Mouse (Mus musculus): Measurements from ENCODE around the gene Amotl2. TPM values are rescaled to one million over a fixed set of nuclear protein-coding genes. Genes with fewer than 3 reads are reported as not detected.

The Amotl2 gene
- polyA plus RNA-seq, 1 experiment = 24.4 TPM

DNA sequence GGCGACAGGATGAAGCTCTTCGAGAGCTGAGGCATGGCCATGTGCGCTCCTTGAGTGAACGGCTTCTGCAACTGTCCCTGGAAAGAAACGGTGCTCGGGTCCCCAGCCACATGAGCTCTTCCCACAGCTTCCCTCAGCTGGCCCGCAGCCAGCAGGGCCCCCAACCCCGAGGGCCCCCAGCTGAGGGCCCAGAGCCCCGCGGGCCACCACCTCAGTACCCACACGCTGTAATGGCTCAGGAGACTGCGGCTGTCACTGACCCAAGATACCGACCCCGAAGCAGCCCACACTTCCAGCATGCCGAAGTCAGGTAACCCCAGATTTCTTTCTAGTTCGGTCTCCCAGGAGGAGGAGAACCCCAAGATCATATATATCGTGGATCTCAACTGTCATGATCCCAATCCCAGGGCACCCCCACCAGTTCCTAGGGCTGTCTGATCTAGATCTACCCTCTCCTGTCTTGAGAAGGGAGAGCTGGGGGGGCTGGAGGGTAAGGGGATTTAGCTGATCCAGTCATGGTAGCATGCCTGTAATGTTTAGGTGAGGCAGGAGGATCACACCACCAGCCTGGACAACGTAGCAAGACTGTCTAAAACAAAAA, 4.2 kb downstream of the Amotl2 start:
- no peak for DNase-seq
- 53% methylated on average over 18 of the region's 18 CpGs for WGBS
- no peaks in the 10 kb centered on the region for H3K27me3 ChIP-seq (ENCODE audit: control insufficient read depth, insufficient read depth, low read length)
- H3K4me3 ChIP-seq (replicated peaks; ENCODE audit: insufficient read depth, low read depth, low read length) = no peak overlapping the region
- TF ChIP-seq POLR2A (IDR thresholded peaks at IDR 0.05; ENCODE audit: borderline replicate concordance, insufficient read depth, low read length) (no peak), CTCF (IDR thresholded peaks at IDR 0.05; ENCODE audit: borderline replicate concordance, insufficient read depth, low read depth, low read length) (no peak)
- H3K27ac ChIP-seq (ENCODE audit: insufficient read depth, low read length) = no peak overlapping the region; the same call in 1 of the 2 replicates
- peaks cover 23% of the 10 kb centered on the region for H3K4me1 ChIP-seq (ENCODE audit: control insufficient read depth, insufficient read depth, low read length)

DNA sequence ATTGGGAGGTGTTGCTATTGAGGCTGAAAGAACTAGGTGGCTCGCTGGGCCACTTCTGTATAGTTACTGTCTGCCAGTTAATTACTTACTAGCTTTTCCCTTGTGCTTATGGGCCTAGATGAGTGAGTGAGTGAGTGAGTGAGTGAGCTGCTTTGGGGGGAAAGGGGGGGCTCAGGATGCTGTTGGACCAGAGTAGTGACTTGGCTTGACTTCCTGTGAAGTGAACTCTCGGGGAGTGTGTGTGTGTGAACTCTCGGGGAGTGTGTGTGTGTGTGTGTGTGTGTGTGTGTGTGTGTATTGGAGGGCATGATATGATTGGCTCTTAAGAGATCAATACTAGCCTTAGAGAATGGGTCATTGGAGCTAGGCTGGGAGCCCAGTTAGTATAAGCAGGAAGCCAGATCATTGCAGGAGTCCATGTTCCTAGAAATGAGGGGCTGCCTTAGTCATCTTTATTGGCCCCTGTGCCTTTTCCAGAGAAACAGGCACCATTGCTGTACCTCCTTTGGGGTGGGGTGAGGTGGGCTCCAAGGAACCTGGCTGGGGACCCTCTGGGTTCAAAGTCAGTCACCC, 5.0 kb downstream of the Amotl2 start:
- no peak overlapping the region for H3K27ac ChIP-seq (ENCODE audit: insufficient read depth, low read length)
- H3K4me3 ChIP-seq (replicated peaks; ENCODE audit: insufficient read depth, low read depth, low read length) = no peak overlapping the region
- WGBS = 65% methylated on average over 3 of the region's 3 CpGs
- H3K4me1 ChIP-seq (ENCODE audit: control insufficient read depth, insufficient read depth, low read length) = peaks cover 29% of the 10 kb centered on the region
- no peaks in the 10 kb centered on the region for H3K27me3 ChIP-seq (ENCODE audit: control insufficient read depth, insufficient read depth, low read length)
- TF ChIP-seq POLR2A (IDR thresholded peaks at IDR 0.05; ENCODE audit: borderline replicate concordance, insufficient read depth, low read length) (no peak), CTCF (IDR thresholded peaks at IDR 0.05; ENCODE audit: borderline replicate concordance, insufficient read depth, low read depth, low read length) (no peak)
- no peak for DNase-seq

DNA sequence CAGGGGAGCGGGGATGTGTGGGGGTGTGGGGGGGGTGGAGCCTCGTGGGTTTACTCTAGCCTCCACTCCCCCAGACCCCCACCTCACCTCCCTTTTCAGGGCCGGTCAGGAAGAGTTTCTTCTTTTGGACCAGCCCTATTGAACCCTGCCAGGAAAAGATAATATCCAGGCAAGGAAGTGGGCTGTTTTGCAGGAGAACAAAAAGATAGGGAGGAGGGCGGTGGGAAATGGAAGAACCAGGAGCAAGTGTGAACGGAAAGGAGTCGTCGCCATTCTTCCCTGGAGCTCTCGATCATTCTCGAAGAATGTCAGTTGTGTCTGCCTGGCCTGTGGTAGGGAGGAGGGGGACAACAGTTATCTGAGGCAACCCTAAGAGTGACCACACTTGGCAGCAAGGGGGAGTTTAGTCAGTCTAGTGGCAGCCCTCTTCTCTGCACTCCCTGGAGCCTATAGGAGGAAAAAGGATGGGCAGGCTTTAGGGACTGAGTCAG, 5.6 kb downstream of the Amotl2 start:
- no peaks in the 10 kb centered on the region for H3K27me3 ChIP-seq (ENCODE audit: control insufficient read depth, insufficient read depth, low read length)
- no peak overlapping the region for H3K4me3 ChIP-seq (replicated peaks; ENCODE audit: insufficient read depth, low read depth, low read length)
- TF ChIP-seq CTCF (IDR thresholded peaks at IDR 0.05; ENCODE audit: borderline replicate concordance, insufficient read depth, low read depth, low read length) (no peak), POLR2A (IDR thresholded peaks at IDR 0.05; ENCODE audit: borderline replicate concordance, insufficient read depth, low read length) (no peak)
- WGBS = 72% methylated on average over 9 of the region's 9 CpGs
- H3K27ac ChIP-seq (ENCODE audit: insufficient read depth, low read length) = no peak overlapping the region
- DNase-seq = no peak
- peaks cover 32% of the 10 kb centered on the region for H3K4me1 ChIP-seq (ENCODE audit: control insufficient read depth, insufficient read depth, low read length)

DNA sequence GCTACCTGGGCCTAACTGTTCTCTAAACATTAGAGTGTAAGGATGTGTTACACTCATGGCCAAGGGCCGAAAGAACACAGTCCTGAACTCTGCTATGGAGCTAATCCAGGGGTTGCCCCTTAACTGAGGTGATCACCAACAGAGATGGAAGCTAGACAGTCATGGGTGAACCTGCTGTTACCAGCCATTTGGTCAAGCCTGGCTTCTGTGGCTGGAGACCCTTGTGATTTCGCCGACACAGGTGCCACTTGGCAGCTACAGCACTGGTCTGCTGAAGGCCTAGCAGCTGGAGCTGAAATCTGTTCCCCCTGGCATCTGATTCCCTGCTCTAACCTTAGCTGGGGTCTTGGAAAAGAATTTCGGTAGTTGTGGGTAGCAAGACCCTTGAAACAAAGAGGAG, 6.3 kb downstream of the Amotl2 start:
- WGBS = 54% methylated on average over 4 of the region's 4 CpGs
- Histone ChIP-seq H3K4me3 (replicated peaks; ENCODE audit: insufficient read depth, low read depth, low read length) (no peak overlapping the region), H3K27me3 (ENCODE audit: control insufficient read depth, insufficient read depth, low read length) (no peaks in the 10 kb centered on the region), H3K27ac (ENCODE audit: insufficient read depth, low read length) (no peak overlapping the region), H3K4me1 (ENCODE audit: control insufficient read depth, insufficient read depth, low read length) (peaks cover 32% of the 10 kb centered on the region)
- no peak for TF ChIP-seq CTCF (IDR thresholded peaks at IDR 0.05; ENCODE audit: borderline replicate concordance, insufficient read depth, low read depth, low read length)
- TF ChIP-seq POLR2A (IDR thresholded peaks at IDR 0.05; ENCODE audit: borderline replicate concordance, insufficient read depth, low read length) = no peak
- DNase-seq = no peak

DNA sequence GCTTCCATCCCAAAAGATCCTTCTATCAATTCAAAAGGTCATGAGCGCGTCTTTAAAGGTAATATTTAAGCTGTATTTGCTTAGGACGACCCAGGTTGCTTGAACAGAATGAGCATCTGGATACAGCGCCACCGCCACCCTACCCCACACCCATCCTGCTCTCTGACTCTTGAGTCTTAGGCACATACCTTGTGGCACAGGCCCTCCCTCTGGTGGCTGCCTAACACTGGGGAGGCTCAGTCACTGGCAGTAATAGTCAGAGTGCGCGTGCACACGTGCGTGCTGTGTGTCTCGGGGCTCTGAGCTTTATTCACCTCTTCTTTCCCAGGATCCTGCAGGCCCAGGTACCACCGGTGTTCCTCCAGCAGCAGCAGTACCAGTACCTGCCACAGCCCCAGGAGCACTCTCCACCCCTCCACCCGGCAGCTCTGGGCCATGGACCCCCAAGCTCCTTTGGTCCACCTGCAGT, 6.8 kb downstream of the Amotl2 start:
- WGBS = 83% methylated on average over 12 of the region's 12 CpGs
- H3K27me3 ChIP-seq (ENCODE audit: control insufficient read depth, insufficient read depth, low read length) = no peaks in the 10 kb centered on the region
- peaks cover 32% of the 10 kb centered on the region for H3K4me1 ChIP-seq (ENCODE audit: control insufficient read depth, insufficient read depth, low read length)
- H3K4me3 ChIP-seq (replicated peaks; ENCODE audit: insufficient read depth, low read depth, low read length) = no peak overlapping the region
- no peak for TF ChIP-seq POLR2A (IDR thresholded peaks at IDR 0.05; ENCODE audit: borderline replicate concordance, insufficient read depth, low read length)
- TF ChIP-seq CTCF (IDR thresholded peaks at IDR 0.05; ENCODE audit: borderline replicate concordance, insufficient read depth, low read depth, low read length) = peak; percentile 4; the same call in 1 of the 2 replicates
- no peak for DNase-seq
- 0 out of 2 replicates have a peak overlapping the region, but pooled peaks have one; percentile 0 for H3K27ac ChIP-seq (ENCODE audit: insufficient read depth, low read length)

DNA sequence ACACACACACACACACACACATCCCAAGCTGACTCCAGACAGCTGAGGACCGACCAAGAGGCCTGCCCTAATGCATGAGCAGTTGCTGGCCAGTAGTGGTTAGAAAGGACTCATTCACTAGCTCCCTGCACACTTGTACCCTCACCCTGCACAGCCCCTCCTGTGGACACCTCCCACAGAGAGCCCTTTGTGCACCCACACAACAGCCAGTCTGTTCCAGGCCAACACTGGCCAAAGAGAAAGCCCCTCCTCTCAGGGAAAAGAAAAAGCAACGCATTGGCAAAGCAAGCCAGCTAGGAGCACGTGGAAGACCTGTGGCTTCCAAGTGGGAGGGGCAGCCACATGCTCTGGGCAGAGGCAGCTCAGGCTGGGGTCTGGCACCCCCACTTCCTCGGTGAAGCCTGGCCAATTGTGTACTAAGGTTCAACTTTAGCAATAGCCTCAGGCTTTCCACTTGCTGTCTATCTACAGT, 7.6 kb downstream of the Amotl2 start:
- Histone ChIP-seq H3K4me3 (replicated peaks; ENCODE audit: insufficient read depth, low read depth, low read length) (no peak overlapping the region), H3K27me3 (ENCODE audit: control insufficient read depth, insufficient read depth, low read length) (no peaks in the 10 kb centered on the region), H3K27ac (ENCODE audit: insufficient read depth, low read length) (peak overlapping the region; percentile 26; the same call in 1 of the 2 replicates), H3K4me1 (ENCODE audit: control insufficient read depth, insufficient read depth, low read length) (peaks cover 32% of the 10 kb centered on the region)
- TF ChIP-seq POLR2A (IDR thresholded peaks at IDR 0.05; ENCODE audit: borderline replicate concordance, insufficient read depth, low read length) = no peak
- WGBS = 16% methylated on average over 4 of the region's 4 CpGs
- DNase-seq = peak; percentile 49 to 73

DNA sequence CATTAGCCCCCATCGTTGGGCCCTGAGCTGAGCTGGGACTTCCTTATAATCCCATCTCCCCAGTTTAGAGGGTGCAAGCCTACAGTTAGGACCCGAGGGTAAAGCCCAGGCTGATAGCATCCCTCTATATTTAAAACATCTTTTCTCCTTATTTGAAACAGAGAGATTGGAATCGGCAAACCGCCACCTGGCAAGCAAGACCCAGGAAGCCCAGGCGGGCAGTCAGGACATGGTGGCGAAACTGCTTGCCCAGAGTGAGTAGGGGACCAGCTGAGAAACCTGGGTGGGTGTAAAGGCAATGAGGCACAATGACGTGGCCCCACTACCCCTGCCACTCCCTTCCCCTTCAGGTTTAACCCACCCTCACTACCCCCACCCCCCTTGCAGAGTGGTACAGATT, 8.5 kb downstream of the Amotl2 start:
- DNase-seq = no peak
- Histone ChIP-seq H3K27me3 (ENCODE audit: control insufficient read depth, insufficient read depth, low read length) (no peaks in the 10 kb centered on the region), H3K4me3 (replicated peaks; ENCODE audit: insufficient read depth, low read depth, low read length) (no peak overlapping the region), H3K27ac (ENCODE audit: insufficient read depth, low read length) (no peak overlapping the region), H3K4me1 (ENCODE audit: control insufficient read depth, insufficient read depth, low read length) (peaks cover 31% of the 10 kb centered on the region)
- TF ChIP-seq CTCF (IDR thresholded peaks at IDR 0.05; ENCODE audit: borderline replicate concordance, insufficient read depth, low read depth, low read length) = no peak
- no peak for TF ChIP-seq POLR2A (IDR thresholded peaks at IDR 0.05; ENCODE audit: borderline replicate concordance, insufficient read depth, low read length)
- 80% methylated on average over 7 of the region's 7 CpGs for WGBS

All from cerebellum, adult 2 months (tissue).